Mouse (Mus musculus): Measurements from ENCODE around the gene Tlx3. TPM values are rescaled to one million over a fixed set of nuclear protein-coding genes. Genes with fewer than 3 reads are reported as not detected.

Gene Tlx3
- under 1 TPM in 1 of 2 experiments, not detected in 1; 0.38 TPM for total RNA-seq (2021)
- 0.23 and 0.51 TPM in 2 replicates for polyA plus RNA-seq (2012; rRNA removed)
- long read RNA-seq, result 0 reads

DNA sequence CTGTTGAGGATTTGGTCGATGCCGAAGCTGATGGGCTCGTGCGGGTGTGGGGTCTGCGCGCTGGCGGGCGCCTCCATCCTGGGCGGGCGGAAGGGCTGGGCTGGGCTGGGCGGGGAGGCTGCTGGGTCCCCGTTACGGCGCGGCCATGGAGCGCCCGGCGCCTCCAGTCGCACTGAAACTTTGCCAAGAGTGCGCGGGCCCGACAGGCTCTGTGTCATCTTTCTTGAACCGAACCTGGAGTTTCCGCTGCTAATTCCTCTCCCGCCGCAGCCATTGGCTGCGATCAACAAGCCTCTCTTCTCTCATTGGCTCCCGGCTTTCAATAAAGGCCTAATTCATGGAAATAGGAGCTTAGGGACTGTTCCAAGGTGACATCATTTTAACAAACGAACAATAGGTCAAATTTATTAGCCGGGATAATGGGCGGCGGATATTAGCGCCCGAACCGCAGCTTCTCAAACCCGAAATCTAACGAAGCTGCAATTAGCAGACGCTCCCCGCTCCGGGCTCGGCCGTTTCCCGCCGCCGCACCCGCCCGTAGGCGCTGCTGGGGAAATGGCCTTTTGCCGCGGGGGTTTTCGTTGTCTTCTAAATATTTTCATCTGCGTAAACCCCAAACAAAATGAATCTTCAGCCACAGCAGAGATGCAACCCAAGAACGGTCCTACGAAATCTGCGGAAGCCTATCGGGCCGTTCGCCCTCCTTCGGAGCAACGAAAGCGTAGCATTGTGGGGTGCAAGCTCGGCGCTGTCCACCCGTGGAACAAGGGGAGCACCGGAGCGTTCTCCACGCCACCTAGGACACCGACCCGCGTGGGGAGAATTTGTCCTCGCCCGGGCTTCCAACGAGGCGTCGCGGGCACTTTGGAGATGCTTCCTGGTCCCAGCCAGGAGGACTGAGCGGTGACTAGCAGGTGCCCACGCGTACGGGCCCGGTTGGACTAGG, at the start of gene Tlx3:
Gene Tlx3, minus strand, starts transcription at position 207 of the 946 bp plus-strand sequence.
- DNase-seq, result peak; percentile 50

DNA sequence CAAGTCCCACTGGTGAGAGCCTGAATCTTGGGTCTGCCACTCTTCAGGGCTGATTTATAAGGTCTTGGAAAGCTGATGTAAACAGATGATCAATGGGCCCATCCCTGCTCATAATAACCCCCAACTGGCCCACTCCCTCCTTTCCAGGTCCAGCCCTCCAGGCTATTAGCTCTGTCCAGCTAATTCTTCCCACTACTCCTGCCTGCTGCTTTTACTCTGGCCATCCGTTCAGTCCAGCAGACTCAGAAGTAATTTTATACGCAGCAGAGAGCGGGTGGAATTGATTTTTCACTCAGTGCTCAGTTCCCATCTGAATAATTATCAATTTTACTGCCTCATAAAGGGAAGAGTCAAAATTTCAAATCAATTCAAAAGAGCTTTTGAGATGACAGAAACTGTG, 36.9 kb upstream of the Tlx3 start:
- no peak for DNase-seq

DNA sequence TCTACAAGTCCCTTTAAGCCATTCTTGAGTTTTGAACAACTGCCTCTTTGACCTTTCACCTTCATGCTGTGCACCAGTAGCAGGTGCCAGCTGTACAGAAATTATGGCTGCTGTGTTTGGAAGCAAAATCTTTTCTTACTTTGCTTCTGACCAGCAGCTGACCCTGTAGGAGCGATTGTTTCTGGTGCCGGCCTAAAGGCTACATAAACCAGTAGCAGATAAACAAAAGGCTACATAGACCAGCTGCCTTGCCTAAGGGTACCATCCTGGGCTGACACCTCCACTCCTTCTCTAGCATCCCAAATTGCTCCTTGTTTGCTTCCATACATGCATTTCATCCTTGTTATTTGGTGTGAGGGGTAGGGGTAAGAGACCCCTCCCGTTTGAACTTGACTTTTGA, 30.7 kb upstream of the Tlx3 start:
- DNase-seq, result no peak

DNA sequence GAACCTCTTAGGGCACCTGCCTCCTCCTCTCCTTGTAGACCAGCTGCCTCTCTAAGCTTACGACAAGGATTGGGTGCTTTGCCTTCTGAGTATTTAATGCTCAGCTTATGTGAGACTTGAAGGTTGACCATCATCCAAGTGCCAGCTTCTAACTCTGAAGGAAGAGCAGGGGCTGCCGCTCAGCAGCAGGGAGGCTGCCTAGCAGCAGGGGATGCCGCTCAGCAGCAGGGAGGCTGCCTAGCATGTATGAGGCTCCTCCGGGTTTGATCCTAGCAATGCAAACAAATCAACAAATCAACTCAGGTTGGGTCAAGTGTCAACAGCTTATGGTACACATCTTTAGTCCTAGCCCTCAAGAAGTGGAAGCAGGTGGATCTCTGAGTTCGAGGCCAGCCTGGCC, 28.7 kb upstream of the Tlx3 start:
- no peak for DNase-seq

DNA sequence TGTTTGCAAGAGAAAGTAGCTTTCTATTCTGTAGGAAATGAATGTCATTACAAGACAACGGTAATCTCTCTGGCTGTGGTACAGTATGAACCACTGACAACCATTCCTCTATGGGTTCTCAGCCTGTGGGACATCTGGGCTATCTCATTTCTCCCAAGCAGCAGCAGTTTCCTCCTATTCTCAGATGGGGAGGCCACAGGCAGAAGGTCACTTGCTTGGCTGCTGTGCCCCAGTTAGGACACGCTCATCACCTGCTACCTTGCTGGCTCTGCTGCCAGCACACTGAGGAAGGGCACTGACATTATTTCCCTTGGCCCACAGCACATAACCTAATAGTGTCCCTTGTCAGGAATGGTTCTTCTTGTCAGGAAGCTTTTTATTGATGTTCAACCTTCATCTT, 24.8 kb upstream of the Tlx3 start:
- no peak for DNase-seq

DNA sequence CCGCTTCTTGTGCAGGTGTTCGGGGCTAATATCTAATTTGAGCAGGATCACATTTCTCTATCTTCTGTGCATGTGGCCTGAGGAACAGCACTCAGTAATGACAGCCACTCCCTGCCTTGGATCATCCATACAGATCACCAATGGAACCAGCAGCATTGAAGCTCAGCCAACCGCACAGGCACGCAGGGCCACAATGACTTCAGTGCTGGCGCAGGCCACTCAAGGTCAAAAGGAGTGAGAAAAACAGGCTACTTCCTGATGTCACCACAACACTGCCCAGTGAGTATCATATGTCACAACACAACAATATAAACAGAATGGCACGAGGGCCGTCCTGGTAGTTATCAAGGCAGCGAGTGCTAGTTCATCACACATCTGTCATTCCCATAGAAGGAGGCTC, 23.1 kb upstream of the Tlx3 start:
- peak; percentile 60 for DNase-seq

DNA sequence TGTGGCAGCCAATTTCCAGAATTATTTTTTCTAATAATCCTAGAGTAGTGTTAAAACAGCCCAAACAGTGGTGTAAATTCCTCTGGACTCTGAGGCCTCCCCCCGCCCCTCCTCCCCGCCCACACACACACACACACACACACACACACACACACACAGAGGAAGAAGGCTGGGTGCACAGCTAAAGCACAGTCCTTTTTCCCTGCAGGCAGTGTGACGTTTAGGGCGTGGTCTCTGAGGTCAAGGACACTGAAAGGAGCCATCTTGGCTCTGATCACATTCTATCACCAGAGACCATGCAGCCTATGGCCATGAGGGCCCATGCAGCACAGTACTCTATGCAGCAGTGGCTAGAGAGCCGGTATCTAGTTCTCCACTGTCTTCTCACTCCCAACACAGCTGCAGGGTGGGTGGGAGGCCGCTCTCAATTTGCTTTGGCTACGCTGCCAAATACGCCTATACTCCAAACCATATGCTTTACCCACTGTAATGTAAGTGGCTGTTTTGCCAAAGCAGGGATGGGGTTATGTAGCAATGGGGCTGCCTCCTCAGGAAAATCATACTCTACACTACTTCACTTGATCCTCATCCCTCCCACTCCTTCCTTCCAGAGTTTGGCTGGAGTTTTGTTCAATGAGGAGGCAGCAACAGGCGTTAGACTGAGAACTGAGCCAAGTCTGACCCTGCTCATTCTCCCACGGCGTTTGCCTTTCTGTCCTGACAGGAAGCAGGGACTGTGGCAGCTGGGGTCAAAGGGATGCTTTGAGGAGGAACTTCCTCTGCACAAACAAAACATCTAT, 18.4 kb upstream of the Tlx3 start:
- DNase-seq, result no peak

DNA sequence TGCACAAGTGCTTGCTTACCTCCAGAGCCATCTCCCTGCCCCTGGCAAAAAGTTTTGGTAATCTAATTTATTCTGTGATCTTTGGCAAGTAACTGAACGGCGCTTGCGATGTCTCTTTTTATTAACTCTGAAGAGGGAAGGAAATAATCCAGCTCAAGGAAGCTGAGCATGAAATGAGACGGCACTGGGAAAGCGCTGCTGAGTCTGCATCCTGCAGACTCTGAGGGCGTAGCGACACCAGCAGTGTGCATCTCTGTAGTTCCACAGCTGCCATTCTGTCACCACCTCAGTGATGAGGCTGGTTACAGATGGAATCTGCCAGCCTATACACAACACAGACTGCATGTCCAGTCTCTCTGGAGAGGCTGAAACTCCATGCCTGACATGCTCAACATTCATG, 17.4 kb upstream of the Tlx3 start:
- DNase-seq, result no peak

DNA sequence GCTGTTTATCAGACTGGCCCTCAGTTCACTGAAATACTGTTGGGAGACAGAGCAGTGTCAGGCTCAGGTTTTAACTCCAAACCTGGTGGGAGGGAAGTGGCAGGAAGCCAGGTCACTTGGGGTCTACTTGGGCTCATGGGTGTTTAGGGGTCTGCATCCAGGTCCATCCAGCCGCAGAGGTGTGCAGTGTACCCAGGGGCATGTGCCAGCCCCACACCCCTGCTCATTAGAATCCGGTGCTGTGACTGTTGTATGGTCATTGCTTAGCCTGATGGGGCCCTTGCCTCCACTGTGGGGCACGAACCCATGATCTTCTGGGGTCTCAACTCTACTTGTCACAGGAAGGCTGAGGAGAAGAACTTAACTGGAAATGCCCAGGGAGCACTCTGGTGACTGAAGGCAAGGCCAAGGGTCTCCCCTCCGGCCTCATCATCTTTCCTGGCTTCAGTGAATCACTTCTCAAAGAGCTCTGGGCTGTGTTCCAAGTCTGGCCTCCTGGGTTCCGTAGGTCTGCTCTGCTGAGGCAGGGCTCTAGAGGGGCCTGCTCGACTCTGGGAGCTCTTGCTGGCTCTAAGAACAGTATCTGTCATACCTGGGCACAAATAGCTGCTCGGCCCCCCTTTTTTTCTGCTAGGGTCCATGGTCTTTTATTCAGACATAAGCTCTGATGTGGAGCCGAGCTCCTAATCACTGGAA, 14.1 kb upstream of the Tlx3 start:
- peak; percentile 31 for DNase-seq

DNA sequence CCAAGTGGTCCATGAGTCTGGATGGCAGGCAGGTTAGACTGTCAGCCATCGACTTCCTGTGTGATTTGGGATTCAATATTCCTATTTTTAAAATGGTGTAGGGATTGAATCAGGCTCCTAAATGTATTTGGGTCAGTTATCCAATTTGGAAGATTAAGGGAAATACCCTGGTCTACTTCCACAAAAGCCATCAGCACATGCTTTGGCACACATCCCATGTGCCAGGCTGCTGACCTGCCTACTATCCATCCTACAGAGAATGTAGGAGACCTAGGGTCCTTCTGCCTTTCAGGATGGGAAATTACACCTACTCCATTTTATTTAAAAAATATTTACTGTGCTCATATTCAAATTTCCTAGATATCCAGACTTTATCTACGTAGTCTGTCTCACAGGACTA, 4.0 kb upstream of the Tlx3 start:
- DNase-seq, result no peak

DNA sequence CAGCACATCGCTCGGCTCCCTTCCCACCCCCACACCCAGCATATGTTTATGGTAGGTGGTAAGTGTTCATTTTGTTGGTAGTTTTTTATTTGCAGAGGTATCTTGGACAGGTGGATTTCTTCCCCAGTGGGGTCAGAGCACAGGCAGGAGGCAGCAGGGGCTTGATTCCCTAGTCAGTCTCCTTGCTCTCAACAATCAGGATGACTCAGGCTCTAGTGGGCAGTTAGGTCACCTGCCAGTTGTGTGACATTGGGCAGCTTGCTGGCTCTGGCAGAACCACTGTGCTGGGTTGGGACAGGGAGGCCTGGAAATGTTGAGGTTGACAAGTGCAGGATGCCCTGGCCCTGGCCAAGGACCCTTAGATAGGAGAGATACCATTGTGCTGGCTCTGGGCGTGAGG, 1.6 kb upstream of the Tlx3 start:
- DNase-seq, result no peak

DNA sequence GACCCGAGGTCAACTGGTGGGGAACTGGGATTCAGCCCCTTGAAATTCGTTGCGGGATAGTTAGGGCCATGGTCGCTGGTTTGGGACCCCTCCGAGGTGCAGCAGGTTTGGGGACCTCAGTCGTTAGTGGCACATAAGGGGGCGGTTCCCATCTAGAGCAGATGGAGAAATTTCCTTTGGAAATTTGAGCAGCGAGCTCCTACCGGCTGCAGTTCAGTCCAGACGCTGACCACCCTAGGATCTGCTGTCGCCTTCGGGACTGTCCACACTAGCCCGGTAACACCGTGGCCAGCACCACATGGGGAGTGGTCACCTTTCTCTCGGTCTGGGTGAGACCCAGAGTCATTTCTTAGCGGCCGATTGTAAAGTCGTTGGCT, 928 bp upstream of the Tlx3 start:
- no peak for DNase-seq

DNA sequence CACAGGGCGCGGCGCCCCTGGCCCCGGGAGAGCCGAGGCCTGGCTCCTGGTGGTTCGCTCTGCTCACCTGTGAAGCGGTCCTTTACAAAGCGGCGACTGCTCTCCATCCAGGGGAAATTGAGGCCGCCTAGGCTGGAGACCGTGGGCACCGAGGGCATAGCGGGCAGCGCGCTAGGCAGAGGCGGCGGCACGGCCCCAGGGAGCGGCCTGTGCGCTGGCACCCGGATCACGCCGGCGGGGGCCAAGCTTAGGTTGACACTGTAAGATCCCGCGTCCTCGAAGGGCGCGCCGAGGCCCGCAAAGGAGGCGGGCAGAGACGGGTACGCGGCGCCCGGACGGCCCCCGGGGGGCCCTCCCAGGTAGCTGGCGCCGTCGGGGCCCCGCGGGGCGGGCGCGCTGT, 417 bp downstream of the Tlx3 start:
- DNase-seq, result peak; percentile 17

DNA sequence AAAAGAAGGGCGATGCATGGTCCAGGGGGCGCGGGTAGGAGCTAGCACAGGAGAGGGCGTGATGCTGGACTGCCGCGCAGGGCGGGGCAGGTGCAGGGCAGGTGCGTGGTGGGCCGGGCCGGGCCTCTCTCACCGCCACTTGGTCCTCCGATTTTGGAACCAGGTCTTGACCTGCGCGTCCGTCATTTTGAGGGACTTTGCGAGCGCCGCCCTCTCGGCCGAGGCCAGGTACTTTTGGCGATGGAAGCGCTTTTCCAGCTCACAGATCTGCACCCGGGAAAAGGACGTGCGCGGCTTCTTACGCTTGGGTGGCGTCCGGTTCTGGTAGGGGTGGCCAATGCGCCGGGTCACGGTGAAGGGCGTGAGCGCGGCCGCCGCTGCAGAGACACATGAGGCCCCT, 1.1 kb downstream of the Tlx3 start:
- no peak for DNase-seq

DNA sequence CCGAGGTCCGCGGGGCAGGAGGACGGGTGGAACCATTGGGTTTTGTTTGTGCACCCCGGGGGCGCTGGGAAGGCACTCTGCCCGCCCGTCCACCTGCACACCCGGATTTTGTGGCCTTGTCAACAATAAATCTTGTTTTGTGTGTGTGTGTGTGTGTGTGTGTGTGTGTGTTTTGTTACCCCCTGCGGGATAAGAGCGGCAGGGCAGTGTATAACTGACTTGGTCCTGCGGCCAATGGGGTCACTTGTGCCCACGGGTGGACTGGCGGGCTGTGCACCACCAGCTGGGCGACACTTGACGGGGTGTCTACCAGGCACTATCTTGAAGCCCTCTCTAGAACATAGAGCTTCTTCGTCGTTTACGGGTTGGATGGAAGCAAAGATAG, 1.8 kb downstream of the Tlx3 start:
- DNase-seq, result no peak

DNA sequence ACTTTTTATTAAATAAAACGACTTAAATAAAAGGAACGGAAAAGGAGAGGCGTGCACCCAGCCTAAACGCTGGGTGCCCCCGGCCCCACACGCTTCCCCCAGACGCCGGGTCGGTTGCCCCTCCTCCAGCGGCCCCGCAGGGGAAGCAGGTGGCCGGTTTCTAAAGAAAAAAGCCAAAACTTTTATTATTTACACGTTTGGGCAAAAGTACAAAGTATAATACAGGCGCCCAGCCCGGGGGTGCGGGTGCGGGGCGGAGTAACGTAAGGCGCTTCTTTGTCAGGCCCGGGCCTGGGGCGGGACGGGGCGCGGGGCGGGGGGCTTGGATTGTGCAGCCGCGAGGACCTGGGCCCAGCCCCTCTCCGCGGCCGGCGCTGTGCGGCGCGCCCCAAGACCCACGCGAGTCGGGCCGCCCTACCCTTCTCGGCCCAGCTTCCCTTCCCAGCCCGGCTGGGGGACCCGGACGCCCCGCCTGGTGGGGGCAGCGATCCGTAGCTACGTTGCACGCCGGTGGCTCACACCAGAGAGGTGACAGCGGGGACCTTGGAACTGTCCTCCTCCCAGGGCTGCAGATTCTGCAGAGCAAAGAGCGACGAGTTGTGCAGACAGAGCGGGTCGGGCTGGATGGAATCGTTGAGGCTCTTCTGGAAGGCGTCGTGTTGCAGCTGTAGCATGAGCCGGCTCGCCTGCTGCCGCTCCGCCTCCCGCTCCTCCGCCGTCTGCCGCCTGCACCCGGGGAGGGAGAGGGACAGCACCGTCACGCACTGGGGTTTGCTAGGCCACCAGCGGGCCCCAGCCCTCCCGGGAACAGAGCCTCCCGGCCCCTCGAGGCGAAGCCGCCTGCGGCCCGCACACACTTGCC, 2.4 kb downstream of the Tlx3 start:
- peak; percentile 48 for DNase-seq

DNA sequence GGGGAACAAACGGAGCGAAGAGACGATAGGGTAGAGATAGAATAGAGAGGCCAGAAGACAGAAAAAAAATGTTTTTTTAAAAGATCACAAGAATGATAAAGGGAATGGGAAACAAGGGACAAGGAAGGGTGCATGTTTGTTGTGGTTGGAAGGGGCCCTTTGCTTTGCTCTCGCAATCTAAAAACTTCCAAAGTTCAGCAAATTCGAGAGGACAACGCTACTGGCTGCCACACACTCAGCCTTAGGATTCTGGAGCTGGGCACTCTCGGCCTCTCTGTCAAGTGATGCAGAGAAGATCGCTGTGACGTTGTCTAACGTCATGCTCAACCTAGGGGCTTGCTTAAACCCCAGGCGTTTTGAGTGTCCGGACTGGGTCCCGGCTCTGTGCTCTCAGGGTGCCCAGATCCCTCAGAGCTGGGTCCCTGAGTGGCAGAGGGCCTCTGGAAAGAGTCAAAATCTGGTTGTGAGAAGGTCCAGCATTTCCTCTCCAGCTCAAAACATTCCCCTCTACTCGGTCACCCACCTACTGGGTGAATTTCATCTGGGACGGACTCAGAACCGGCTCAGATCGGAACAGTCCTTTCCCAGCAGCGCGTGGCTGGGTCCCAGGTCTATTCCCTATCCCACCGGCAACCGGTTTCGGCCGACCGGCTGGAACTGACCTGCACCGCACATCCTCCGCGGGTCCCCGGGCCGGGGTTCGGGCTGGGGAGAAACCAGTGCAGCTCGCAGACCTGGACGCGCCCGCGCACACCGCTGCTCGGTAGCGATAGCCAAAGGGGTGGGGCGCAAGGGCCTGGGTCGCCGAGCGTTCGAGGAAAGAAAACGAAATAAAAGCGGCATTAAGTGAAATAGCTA, 3.3 kb downstream of the Tlx3 start:
- peak; percentile 29 for DNase-seq

DNA sequence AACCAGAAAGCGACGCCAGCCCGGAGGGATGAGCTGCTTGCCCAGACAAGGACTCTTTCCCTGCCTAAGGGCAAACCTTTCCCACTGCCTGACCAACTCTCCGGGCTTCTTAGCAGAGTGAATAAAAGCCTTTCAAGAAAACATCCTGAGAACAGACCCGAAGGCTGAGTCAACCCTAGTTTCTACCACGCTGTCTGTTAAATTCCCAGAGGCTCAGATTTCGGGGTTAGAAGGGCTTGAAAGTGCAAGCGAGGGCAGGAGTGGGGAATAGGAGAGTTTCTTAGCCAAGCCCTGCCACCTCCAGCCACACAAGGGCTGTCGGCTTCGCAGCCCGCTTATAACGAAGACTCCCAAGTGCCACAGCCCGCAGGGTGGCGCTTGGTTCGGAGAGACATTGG, 4.3 kb downstream of the Tlx3 start:
- no peak for DNase-seq

DNA sequence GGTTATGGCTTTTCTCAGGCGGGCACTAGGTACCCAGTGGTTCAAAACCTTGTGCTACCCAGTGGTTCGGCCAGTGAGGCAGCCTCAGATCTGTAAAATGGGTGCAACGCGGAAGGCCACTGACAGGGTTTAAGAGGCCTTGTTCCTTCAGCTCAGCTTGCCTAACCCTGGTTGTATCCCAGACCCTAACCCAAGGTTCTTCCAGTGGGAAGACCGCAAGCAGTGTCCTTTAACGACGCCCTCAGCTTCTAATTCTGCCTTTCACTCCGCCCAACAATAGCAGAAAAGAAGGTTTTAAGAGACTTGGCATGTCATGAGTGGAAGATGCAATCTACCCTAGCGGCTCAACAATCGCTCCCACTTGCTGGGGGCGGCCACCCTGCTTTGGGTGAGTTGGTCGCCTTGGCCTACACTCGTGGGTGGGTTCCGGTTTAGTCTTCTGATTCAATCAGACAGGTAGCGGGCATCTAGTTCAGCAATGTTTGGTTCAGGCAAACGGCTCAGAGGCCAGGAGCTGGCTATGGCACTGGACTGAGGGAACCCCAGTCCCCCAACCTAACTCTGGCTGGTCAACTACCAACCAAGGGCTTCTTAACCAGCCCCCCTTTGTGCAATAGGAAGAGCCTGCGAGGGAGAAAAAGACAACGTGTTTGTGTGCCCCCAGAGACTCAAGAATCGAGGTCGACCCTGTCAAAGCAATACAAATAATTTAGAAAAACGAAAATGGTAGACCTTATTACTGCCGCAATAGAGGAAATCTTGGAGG, 4.9 kb downstream of the Tlx3 start:
- DNase-seq, result no peak

DNA sequence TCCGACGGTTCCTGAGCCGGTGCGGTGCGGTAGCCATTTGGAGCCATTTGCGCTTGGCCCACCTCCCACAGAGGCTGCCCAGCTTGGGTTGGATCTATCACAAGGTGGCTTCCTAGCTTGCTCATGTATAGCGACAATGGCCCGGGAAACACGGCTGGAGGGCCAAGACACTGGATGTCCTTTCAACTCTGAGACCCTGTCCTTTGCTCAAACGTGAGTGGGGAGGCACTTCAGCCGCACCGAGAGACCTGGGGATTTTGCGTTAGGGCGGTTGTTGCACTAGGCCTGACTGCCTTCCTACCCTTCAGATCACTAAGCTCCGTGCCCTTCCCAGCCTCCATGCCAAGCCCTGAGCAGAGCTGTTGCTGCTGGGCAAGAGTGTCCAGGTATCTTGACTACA, 5.7 kb downstream of the Tlx3 start:
- DNase-seq, result no peak
